Mouse (Mus musculus): ENCODE measurements at regions not wholly inside any gene's neighbourhood (a gene's known extent, or its start where the extent isn't known, plus 50 kb on each side); places are given as distances from the start of the nearest gene placed in this dataset.

GRCm38 (mm10) chr17:51683318-51683717 lies 149.8 kb downstream of the Satb1 start:
- no peak for DNase-seq

- DNase-seq = no peak
Measured at GRCm38 (mm10) chr17:51682368-51682767, 150.7 kb downstream of the Satb1 start.

- DNase-seq = no peak
Measured at GRCm38 (mm10) chr17:51677451-51677850, 155.6 kb downstream of the Satb1 start.

- no peak for DNase-seq
Measured at GRCm38 (mm10) chr17:51658408-51658807, 174.7 kb downstream of the Satb1 start.

GRCm38 (mm10) chr17:51653881-51654280 lies 179.2 kb downstream of the Satb1 start:
- DNase-seq = no peak

GRCm38 (mm10) chr17:51651880-51652279 lies 181.2 kb downstream of the Satb1 start:
- no peak for DNase-seq

- DNase-seq = no peak
Measured at GRCm38 (mm10) chr17:51649213-51649815, 183.8 kb downstream of the Satb1 start.

GRCm38 (mm10) chr17:51646416-51646815 lies 186.7 kb downstream of the Satb1 start:
- no peak for DNase-seq

GRCm38 (mm10) chr17:51645866-51646265 lies 187.2 kb downstream of the Satb1 start:
- DNase-seq = no peak

GRCm38 (mm10) chr17:51642682-51643081 lies 190.4 kb downstream of the Satb1 start:
- no peak for DNase-seq

GRCm38 (mm10) chr17:51635913-51636312 lies 197.2 kb downstream of the Satb1 start:
- DNase-seq = no peak

GRCm38 (mm10) chr17:51631574-51631973 lies 201.5 kb downstream of the Satb1 start:
- no peak for DNase-seq

- DNase-seq = no peak
Measured at GRCm38 (mm10) chr17:51620528-51620927, 212.6 kb downstream of the Satb1 start.

GRCm38 (mm10) chr17:51585263-51585662 lies 247.8 kb downstream of the Satb1 start:
- DNase-seq = no peak

- DNase-seq = no peak
Measured at GRCm38 (mm10) chr17:51583984-51584880, 248.9 kb downstream of the Satb1 start.

- peak; percentile 62 to 77 for DNase-seq
Measured at GRCm38 (mm10) chr17:51583277-51583676, 249.8 kb downstream of the Satb1 start.

- no peak for DNase-seq
Measured at GRCm38 (mm10) chr17:51555854-51556253, 277.2 kb downstream of the Satb1 start.

- DNase-seq = no peak
Measured at GRCm38 (mm10) chr17:51554446-51554845, 278.6 kb downstream of the Satb1 start.

GRCm38 (mm10) chr17:51552277-51553015 lies 280.6 kb downstream of the Satb1 start:
- no peak for DNase-seq

- no peak for DNase-seq
Measured at GRCm38 (mm10) chr17:51546999-51547398, 286.1 kb downstream of the Satb1 start.

GRCm38 (mm10) chr17:51542544-51542943 lies 290.5 kb downstream of the Satb1 start:
- DNase-seq = no peak

- peak; percentile 32 to 41 for DNase-seq
Measured at GRCm38 (mm10) chr17:51534678-51535077, 298.4 kb downstream of the Satb1 start.

GRCm38 (mm10) chr17:51534270-51534669 lies 298.8 kb downstream of the Satb1 start:
- peak; percentile 14 to 25 for DNase-seq
